Mouse (Mus musculus) E14TG2a.4 (cell line): ENCODE data around the gene Gm10354.
"Not testable (repeated sequence)": the region's sequence is repeated elsewhere in the genome, so short reads cannot be mapped to it uniquely, and the experiment has no call there.

Experiments
- H3K27me3 ChIP-seq: 2 replicates; pipeline ENCODE4 v1.6.1; 2014; ENCODE audit warnings: low read length, control low read depth; ENCODE audit not compliant: insufficient read depth
- H3K36me3 ChIP-seq: 2 replicates; pipeline ENCODE4 v1.6.1; 2014; ENCODE audit warnings: low read length, control low read depth; ENCODE audit not compliant: insufficient read depth
- H3K4me1 ChIP-seq: replicated peaks from 2 replicates; pipeline ENCODE4 v1.6.1; 2014; ENCODE audit warnings: low read depth, low read length, control low read depth
- H3K4me3 ChIP-seq: replicated peaks from 2 replicates; pipeline ENCODE4 v1.5.1; 2014; ENCODE audit warnings: mild to moderate bottlenecking, low read length
- H3K9me3 ChIP-seq: 2 replicates; pipeline ENCODE4 v1.6.1; 2014; ENCODE audit warnings: low read length, control low read depth

The Gm10354 gene

GRCm38 (mm10) chr5:14933721-14934120 lies 45.0 kb downstream of the Gm10354 start:
- not testable (repeated sequence) for H3K4me3 ChIP-seq, H3K36me3 ChIP-seq, H3K9me3 ChIP-seq, H3K4me1 ChIP-seq, H3K27me3 ChIP-seq

- not testable (repeated sequence) for H3K4me3 ChIP-seq, H3K27me3 ChIP-seq, H3K9me3 ChIP-seq, H3K4me1 ChIP-seq, H3K36me3 ChIP-seq
These were observed 51.7 kb downstream of the Gm10354 start for GRCm38 (mm10) chr5:14927047-14927446.
